Mouse (Mus musculus): ENCODE measurements around the gene Iqschfp. TPM values are rescaled to one million over a fixed set of nuclear protein-coding genes. Genes with fewer than 3 reads are reported as not detected.
A peak's percentile ranks its signal among the peaks of the same experiment; 100 is the strongest.

Gene Iqschfp
- polyA plus RNA-seq, 1 experiment from 2014 or later, result 7.6 TPM

DNA sequence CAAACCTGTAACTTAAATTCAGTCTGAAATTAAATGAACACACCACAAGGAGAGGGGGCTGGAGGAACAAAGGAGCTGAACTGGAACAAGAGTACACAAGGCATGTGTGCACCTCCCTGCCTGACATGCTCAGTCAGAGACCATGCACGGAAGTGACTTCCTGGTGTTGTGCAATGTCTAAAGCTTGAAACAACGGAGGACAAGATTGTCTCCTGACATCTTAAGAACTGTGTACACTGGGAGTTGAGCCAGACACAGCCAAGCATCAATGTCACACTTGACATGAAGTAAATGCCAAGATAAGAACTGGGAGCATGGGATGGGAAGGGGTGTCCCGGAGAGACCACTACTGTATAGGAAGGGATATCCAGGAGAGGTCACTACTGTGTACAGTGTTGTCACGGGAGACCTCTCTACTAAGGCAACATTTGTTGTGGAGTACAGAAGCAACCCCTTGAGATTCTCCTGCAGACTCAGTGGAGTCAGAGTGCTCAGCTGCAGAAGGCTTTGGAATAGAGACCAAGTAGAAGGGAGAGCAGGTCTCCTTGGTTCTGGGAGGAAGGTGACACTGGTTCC lies 663.1 kb downstream of the Iqschfp start:
- no peak overlapping the region for H3K9ac ChIP-seq (replicated peaks; ENCODE audit: low read length)
- no peak for DNase-seq
- no peaks in the 10 kb centered on the region for H3K9me3 ChIP-seq (ENCODE audit: control insufficient read depth, low read length)
- no peak overlapping the region for H3K4me3 ChIP-seq (replicated peaks; ENCODE audit: low read depth, low read length)
- no peaks in the 10 kb centered on the region for H3K27me3 ChIP-seq (ENCODE audit: control insufficient read depth, insufficient read depth, low read length)
- no peak overlapping the region for H3K27ac ChIP-seq (replicated peaks; ENCODE audit: low read depth, low read length)
- H3K4me1 ChIP-seq (ENCODE audit: control insufficient read depth, insufficient read depth, low read length), result 0 out of 2 replicates have a peak, but pooled peaks cover 3% of the 10 kb centered on the region
- ATAC-seq (ENCODE audit: low FRiP score, low TSS enrichment), result no peak
- H3K4me2 ChIP-seq (ENCODE audit: low read length), result no peak overlapping the region
- 80% methylated on average over 4 of the region's 4 CpGs for WGBS
- no peaks in the 10 kb centered on the region for H3K36me3 ChIP-seq (ENCODE audit: control insufficient read depth, insufficient read depth, low read length)

DNA sequence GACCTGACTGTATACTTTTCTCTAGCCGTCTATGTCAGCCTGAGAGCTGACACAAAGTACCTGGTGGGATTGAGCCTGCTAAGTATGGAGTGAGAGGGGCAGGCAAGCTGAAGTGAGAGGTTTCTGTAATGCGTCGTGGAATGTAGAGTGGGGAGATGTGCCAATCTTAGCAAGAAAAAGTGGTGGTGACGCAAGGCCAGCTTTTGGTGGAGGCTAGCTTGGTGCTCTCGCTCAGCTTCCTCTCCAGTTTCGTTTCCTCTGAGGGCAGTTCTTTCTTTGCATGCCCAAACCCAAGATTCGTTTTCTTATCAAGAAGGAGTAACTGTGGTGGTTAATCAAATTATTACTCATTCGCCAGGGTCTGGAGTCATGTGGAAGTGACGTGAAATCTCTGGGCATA lies 664.9 kb downstream of the Iqschfp start:
- DNase-seq, result no peak
- 96% methylated on average over 9 of the region's 9 CpGs for WGBS

DNA sequence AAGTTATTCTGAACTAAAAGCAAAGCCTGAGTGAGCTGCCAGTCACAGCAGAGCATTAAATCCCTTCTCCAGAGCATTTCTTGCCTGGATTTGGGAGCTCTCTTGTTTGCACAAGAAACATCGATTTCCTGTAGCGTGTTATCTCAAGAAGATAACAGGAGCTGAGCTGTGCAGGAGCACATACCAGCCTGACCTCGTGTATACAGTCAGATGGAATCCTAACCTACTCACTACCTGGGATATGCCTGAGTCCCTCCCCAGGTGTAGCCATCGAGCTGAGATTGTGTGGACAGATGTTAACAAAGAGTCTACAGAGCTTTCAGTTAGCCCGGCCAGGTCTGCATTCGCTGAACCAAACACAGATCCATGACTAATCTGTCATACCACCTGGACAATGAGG lies 666.7 kb downstream of the Iqschfp start:
- DNase-seq (no peak), ATAC-seq (ENCODE audit: low FRiP score, low TSS enrichment) (no peak)
- no peaks in the 10 kb centered on the region for H3K36me3 ChIP-seq (ENCODE audit: control insufficient read depth, insufficient read depth, low read length)
- H3K9ac ChIP-seq (replicated peaks; ENCODE audit: low read length), result no peak overlapping the region
- H3K4me3 ChIP-seq (replicated peaks; ENCODE audit: low read depth, low read length), result no peak overlapping the region
- H3K9me3 ChIP-seq (ENCODE audit: control insufficient read depth, low read length), result no peaks in the 10 kb centered on the region
- 81% methylated on average over 6 of the region's 6 CpGs for WGBS
- no peak overlapping the region for H3K27ac ChIP-seq (replicated peaks; ENCODE audit: low read depth, low read length)
- H3K27me3 ChIP-seq (ENCODE audit: control insufficient read depth, insufficient read depth, low read length), result no peaks in the 10 kb centered on the region
- H3K4me1 ChIP-seq (ENCODE audit: control insufficient read depth, insufficient read depth, low read length), result 0 out of 2 replicates have a peak, but pooled peaks cover 3% of the 10 kb centered on the region
- H3K4me2 ChIP-seq (ENCODE audit: low read length), result no peak overlapping the region

More for the DNA sequence above, 664.9 kb downstream of the Iqschfp start:
- no peak overlapping the region for H3K4me2 ChIP-seq (ENCODE audit: low read length)
- H3K4me3 ChIP-seq (replicated peaks; ENCODE audit: low read depth, low read length), result no peak overlapping the region
- H3K4me1 ChIP-seq (ENCODE audit: control insufficient read depth, insufficient read depth, low read length), result 0 out of 2 replicates have a peak, but pooled peaks cover 3% of the 10 kb centered on the region
- H3K36me3 ChIP-seq (ENCODE audit: control insufficient read depth, insufficient read depth, low read length), result no peaks in the 10 kb centered on the region
- ATAC-seq (ENCODE audit: low FRiP score, low TSS enrichment), result no peak
- no peaks in the 10 kb centered on the region for H3K27me3 ChIP-seq (ENCODE audit: control insufficient read depth, insufficient read depth, low read length)
- H3K27ac ChIP-seq (replicated peaks; ENCODE audit: low read depth, low read length), result no peak overlapping the region
- no peaks in the 10 kb centered on the region for H3K9me3 ChIP-seq (ENCODE audit: control insufficient read depth, low read length)
- no peak overlapping the region for H3K9ac ChIP-seq (replicated peaks; ENCODE audit: low read length)

DNA sequence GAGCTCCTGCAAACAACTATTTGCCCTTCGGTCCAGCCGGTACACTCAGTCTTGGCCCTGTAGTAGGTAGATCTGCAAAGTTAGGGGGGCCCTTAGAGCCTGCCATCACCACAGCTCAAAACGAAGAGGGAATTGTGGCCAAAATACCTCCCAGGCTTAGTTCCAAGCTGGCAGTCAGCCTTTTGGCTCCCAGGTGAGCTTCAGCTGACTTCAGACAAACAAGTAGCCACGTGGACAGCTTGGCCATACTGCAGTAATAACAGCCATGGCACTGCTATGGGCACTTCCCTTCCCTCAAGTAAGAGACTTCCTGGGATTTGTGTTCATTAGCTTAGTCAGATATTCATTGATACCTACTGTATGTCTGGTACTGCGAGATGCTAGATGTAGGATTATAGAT lies 668.0 kb downstream of the Iqschfp start:
- no peak overlapping the region for H3K9ac ChIP-seq (replicated peaks; ENCODE audit: low read length)
- no peaks in the 10 kb centered on the region for H3K36me3 ChIP-seq (ENCODE audit: control insufficient read depth, insufficient read depth, low read length)
- WGBS, result 79% methylated on average over 5 of the region's 5 CpGs
- 0 out of 2 replicates have a peak, but pooled peaks cover 2% of the 10 kb centered on the region for H3K4me1 ChIP-seq (ENCODE audit: control insufficient read depth, insufficient read depth, low read length)
- no peaks in the 10 kb centered on the region for H3K27me3 ChIP-seq (ENCODE audit: control insufficient read depth, insufficient read depth, low read length)
- ATAC-seq (ENCODE audit: low FRiP score, low TSS enrichment) (no peak), DNase-seq (no peak)
- no peak overlapping the region for H3K27ac ChIP-seq (replicated peaks; ENCODE audit: low read depth, low read length)
- H3K9me3 ChIP-seq (ENCODE audit: control insufficient read depth, low read length), result no peaks in the 10 kb centered on the region
- H3K4me2 ChIP-seq (ENCODE audit: low read length), result no peak overlapping the region
- H3K4me3 ChIP-seq (replicated peaks; ENCODE audit: low read depth, low read length), result no peak overlapping the region

DNA sequence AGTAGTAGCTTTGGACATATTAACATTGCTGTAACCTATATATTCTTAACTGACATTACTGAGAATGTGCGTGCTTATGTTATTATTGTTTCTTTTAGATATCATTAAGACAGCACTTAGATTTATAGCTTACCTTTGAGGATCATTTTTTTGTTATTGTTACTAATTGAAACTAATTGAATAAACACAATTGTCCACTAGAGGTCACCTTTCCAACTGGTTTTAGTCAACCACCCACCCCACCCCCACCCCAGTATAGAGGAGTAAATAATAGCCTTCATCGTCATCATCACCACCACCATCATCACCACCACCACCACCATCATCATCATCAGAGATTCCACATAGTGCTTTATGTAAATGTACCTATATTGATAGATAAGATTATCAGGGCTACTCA lies 670.8 kb downstream of the Iqschfp start:
- Histone ChIP-seq H3K4me1 (ENCODE audit: control insufficient read depth, insufficient read depth, low read length) (0 out of 2 replicates have a peak, but pooled peaks cover 8% of the 10 kb centered on the region), H3K27ac (replicated peaks; ENCODE audit: low read depth, low read length) (no peak overlapping the region), H3K4me3 (replicated peaks; ENCODE audit: low read depth, low read length) (no peak overlapping the region), H3K36me3 (ENCODE audit: control insufficient read depth, insufficient read depth, low read length) (no peaks in the 10 kb centered on the region), H3K9ac (replicated peaks; ENCODE audit: low read length) (no peak overlapping the region), H3K9me3 (ENCODE audit: control insufficient read depth, low read length) (no peaks in the 10 kb centered on the region), H3K27me3 (ENCODE audit: control insufficient read depth, insufficient read depth, low read length) (no peaks in the 10 kb centered on the region), H3K4me2 (ENCODE audit: low read length) (no peak overlapping the region)
- ATAC-seq (ENCODE audit: low FRiP score, low TSS enrichment) (no peak), DNase-seq (no peak)
- 67% methylated on average over 2 of the region's 2 CpGs for WGBS

DNA sequence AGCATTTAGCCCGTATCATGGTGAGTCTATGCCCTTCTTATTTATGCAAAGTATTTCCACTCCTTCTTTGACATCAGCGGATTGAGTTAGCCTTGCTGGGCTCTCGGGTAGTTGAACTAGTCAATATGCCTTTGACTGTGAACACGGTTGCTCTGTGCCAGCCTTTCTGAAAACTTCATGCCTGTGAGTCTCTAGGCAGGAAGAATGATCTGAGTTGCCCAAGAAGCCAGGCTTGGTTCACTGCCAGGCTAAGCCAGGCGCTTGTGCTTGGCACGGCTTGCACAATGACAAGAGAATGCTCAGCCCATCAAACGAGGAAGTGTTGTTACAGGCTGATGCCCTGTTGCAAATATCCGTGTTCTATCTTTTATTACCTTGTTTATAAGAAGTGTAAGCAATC lies 671.9 kb downstream of the Iqschfp start:
- no peak overlapping the region for H3K9ac ChIP-seq (replicated peaks; ENCODE audit: low read length)
- H3K4me2 ChIP-seq (ENCODE audit: low read length), result no peak overlapping the region
- WGBS, result 71% methylated on average over 8 of the region's 8 CpGs
- H3K27ac ChIP-seq (replicated peaks; ENCODE audit: low read depth, low read length), result no peak overlapping the region
- ATAC-seq (ENCODE audit: low FRiP score, low TSS enrichment) (no peak), DNase-seq (peak; percentile 80)
- H3K36me3 ChIP-seq (ENCODE audit: control insufficient read depth, insufficient read depth, low read length), result no peaks in the 10 kb centered on the region
- H3K9me3 ChIP-seq (ENCODE audit: control insufficient read depth, low read length), result no peaks in the 10 kb centered on the region
- H3K27me3 ChIP-seq (ENCODE audit: control insufficient read depth, insufficient read depth, low read length), result no peaks in the 10 kb centered on the region
- H3K4me1 ChIP-seq (ENCODE audit: control insufficient read depth, insufficient read depth, low read length), result 0 out of 2 replicates have a peak, but pooled peaks cover 8% of the 10 kb centered on the region
- no peak overlapping the region for H3K4me3 ChIP-seq (replicated peaks; ENCODE audit: low read depth, low read length)

DNA sequence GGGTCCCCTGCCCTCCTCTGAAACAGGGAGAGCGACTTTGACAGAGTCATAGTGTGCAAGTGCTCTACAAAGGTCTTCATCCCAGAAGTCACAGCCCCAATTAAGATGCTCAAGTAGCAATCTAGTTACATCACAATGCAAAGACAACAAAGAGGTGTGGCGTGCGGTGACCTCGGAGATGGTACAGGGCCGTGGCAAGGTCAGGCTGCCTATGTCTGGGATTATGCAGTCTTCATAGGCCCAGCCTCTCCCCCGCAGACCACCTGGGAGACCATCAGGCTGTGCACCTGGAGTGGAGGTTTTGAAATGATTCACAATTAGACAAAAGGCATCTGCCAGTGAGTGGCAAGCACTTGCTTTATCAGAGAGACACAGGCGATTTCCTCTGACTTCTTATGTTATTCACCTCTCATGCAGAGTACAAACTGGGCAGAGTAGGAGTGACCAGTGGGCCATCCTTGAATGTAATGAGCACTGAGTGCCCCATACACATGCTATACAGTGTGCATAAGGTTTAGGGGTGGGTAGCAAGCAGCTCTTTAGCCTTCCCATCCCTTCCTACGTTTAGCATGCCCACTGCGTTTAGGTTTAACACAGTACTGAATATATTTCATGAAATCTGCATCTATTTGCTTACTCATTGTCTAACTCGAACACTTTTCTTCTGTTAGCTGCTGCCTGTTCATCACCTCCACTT lies 673.1 kb downstream of the Iqschfp start:
- DNase-seq (no peak), ATAC-seq (ENCODE audit: low FRiP score, low TSS enrichment) (no peak)
- H3K4me2 ChIP-seq (ENCODE audit: low read length), result no peak overlapping the region
- no peak overlapping the region for H3K4me3 ChIP-seq (replicated peaks; ENCODE audit: low read depth, low read length)
- no peaks in the 10 kb centered on the region for H3K36me3 ChIP-seq (ENCODE audit: control insufficient read depth, insufficient read depth, low read length)
- H3K27ac ChIP-seq (replicated peaks; ENCODE audit: low read depth, low read length), result no peak overlapping the region
- no peak overlapping the region for H3K9ac ChIP-seq (replicated peaks; ENCODE audit: low read length)
- no peaks in the 10 kb centered on the region for H3K9me3 ChIP-seq (ENCODE audit: control insufficient read depth, low read length)
- H3K4me1 ChIP-seq (ENCODE audit: control insufficient read depth, insufficient read depth, low read length), result 0 out of 2 replicates have a peak, but pooled peaks cover 8% of the 10 kb centered on the region
- WGBS, result 46% methylated on average over 10 of the region's 10 CpGs
- no peaks in the 10 kb centered on the region for H3K27me3 ChIP-seq (ENCODE audit: control insufficient read depth, insufficient read depth, low read length)

DNA sequence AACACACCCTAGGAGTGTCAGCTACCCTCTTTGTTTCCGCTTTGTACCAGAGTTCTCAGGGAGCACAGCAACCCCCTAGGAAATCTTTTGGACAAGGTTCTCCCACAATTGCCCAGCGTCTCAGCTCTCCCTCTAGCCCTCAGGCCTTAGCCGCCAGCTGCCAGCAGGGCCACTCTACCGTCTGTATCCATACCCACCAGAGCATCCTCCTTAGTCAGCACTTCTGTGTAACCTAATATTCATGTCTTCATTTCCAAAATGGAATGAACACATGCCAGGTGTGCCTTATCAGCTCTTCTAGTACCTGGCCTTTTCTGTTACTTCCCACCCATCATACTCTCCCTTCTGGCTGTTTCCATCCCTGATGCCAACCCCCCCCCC lies 673.6 kb downstream of the Iqschfp start:
- DNase-seq (no peak), ATAC-seq (ENCODE audit: low FRiP score, low TSS enrichment) (no peak)
- WGBS, result 38% methylated on average over 4 of the region's 4 CpGs

DNA sequence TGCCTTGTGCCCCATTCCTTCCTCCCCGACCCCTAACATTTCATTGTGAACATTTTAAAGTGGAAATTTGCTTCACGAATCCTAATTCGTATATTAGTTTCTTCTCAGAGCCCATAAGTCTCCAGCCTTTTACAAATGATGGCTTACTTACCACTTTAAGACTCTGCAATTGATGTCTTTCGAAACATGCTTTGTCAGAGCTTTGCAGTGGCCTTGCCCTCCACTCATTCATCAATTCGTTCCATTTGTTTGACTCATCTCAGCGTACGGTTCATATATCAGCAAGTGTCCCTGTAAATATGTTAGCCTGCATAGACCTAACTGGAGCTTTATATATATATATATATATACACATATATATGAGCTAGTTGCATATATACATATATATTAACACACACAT lies 675.5 kb downstream of the Iqschfp start:
- 82% methylated on average over 7 of the region's 7 CpGs for WGBS
- H3K4me2 ChIP-seq (ENCODE audit: low read length), result no peak overlapping the region
- DNase-seq (no peak), ATAC-seq (ENCODE audit: low FRiP score, low TSS enrichment) (no peak)
- H3K27ac ChIP-seq (replicated peaks; ENCODE audit: low read depth, low read length), result no peak overlapping the region
- H3K9me3 ChIP-seq (ENCODE audit: control insufficient read depth, low read length), result no peaks in the 10 kb centered on the region
- H3K27me3 ChIP-seq (ENCODE audit: control insufficient read depth, insufficient read depth, low read length), result no peaks in the 10 kb centered on the region
- H3K4me3 ChIP-seq (replicated peaks; ENCODE audit: low read depth, low read length), result no peak overlapping the region
- H3K4me1 ChIP-seq (ENCODE audit: control insufficient read depth, insufficient read depth, low read length), result peaks cover 8% of the 10 kb centered on the region; the same call in 1 of the 2 replicates
- no peak overlapping the region for H3K9ac ChIP-seq (replicated peaks; ENCODE audit: low read length)
- H3K36me3 ChIP-seq (ENCODE audit: control insufficient read depth, insufficient read depth, low read length), result no peaks in the 10 kb centered on the region

More for the DNA sequence above, 673.6 kb downstream of the Iqschfp start:
- Histone ChIP-seq H3K4me2 (ENCODE audit: low read length) (no peak overlapping the region), H3K27ac (replicated peaks; ENCODE audit: low read depth, low read length) (no peak overlapping the region), H3K4me1 (ENCODE audit: control insufficient read depth, insufficient read depth, low read length) (0 out of 2 replicates have a peak, but pooled peaks cover 8% of the 10 kb centered on the region), H3K9ac (replicated peaks; ENCODE audit: low read length) (no peak overlapping the region), H3K9me3 (ENCODE audit: control insufficient read depth, low read length) (no peaks in the 10 kb centered on the region), H3K27me3 (ENCODE audit: control insufficient read depth, insufficient read depth, low read length) (no peaks in the 10 kb centered on the region), H3K36me3 (ENCODE audit: control insufficient read depth, insufficient read depth, low read length) (no peaks in the 10 kb centered on the region), H3K4me3 (replicated peaks; ENCODE audit: low read depth, low read length) (no peak overlapping the region)

Data from midbrain, embryonic 14.5 days (tissue).